Mouse (Mus musculus): Measurements from ENCODE around the gene Parp1. TPM values are rescaled to one million over a fixed set of nuclear protein-coding genes. Genes with fewer than 3 reads are reported as not detected.
A peak's percentile ranks its signal among the peaks of the same experiment; 100 is the strongest.

The Parp1 gene
- total RNA-seq, 2 experiments from 2014 or later = 58.1 to 71.3 TPM

DNA sequence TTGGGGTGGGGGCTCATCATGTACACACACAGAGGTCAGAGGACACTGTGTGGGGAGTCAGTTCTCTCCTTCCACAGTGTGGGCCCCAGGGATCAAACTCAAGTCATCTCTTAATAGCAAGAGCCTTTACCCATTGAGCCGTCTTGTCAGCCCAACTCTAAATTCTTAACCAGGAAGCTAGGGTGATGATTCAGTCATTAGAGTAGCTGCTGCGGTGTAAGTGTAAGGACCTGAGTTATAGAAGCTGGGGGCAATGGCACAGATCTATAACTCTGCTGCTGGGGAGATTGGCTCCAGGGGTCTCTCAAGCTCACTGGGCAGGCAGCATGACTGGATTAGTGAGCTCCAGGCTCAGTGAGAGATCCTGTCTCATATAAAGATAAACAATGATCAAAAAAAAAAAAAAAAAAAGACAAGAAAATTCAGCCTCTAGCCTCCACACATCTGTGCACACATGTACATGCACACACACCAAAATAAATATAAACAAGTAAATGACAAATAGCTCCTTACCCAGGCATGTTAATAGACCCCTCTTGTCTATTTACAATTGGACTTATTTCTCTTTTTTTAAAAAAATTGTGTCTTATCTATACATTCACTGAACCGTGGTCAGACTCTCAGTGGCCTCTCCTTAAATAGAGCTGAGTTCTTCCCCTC lies 25.9 kb upstream of the Parp1 start:
- Histone ChIP-seq H3K4me3 (no peak overlapping the region), H3K27ac (no peak overlapping the region)
- no peak for DNase-seq
- intact Hi-C loops (cut with DNase I) = no loop called here
- TF ChIP-seq CTCF (IDR thresholded peaks at IDR 0.05) = no peak

DNA sequence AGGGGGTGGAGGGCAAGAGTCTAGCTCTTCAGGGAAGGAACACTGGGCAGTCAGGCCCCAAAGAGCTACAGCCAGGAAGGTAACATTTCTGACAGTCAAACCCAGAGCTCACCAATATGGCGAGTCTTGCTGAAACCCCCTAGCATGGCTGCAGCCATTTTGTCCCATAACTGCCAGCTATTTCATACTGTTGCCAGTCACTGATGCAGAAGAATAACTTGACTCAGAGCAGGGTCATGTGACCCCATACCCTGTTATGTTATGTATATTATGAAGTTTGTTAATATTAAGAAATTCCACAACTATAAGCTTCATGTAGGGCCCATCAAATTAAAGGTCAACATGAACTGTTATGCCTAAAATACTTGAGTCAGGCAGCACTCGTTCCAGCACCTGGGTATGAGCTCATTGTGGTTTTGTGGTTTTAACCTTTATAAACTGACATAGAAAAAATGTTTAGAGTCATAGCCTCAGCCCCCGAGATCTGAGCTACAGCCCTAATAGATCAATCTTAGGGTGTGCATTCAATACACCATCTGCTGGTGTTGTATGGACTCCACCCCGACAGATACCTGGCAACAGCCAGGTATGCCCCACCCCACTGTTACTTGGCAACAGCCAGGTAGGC lies 22.7 kb upstream of the Parp1 start:
- no peak for DNase-seq
- intact Hi-C loops (cut with DNase I) = no loop called here
- H3K27ac ChIP-seq = no peak overlapping the region
- H3K4me3 ChIP-seq = no peak overlapping the region
- no peak for TF ChIP-seq CTCF (IDR thresholded peaks at IDR 0.05)

DNA sequence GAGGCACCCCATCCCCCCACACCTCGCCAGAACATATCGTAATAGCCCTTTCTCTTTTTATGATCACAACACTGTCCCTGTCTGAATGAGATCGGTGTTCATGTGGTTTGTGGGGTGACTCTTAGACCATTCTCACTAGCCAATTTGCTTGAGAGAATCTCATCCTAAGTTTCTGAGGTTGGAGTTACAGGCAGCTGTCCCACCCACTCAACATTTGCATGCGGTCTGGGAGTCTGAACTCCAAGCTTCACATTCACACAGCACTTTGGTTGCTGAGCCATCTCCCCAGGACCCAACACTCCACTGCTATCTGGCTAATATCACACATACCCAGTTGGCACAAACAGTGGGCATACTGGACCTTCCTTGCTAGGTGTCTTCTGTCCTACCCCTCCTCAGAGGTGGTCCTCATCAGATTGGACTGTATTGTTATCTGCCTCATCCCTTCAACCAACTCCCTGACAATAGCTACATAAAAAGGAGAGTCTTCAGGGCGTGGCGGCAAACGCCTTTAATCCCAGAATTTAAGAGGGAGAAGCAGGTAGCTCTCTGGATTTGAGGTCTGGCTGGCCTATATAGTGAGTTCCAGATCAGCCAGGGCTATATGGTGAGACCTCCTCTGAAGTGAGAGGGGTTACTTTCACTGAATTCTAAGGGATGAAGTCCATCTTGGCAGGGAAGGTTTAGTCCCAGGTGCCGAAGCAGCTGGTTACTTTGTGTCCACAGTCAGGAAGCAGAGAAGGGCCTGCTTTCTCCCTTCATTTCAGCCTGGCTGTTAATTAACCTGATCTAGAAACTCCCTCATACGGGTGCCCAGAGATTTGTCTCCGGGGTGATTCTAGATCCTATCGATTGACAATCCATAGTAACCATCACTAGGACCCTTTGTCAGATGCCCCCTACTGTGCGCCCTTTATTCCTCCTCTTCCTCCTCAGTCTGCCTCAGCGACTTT lies 21.6 kb upstream of the Parp1 start:
- Histone ChIP-seq H3K27ac (no peak overlapping the region), H3K4me3 (peak overlapping the region; percentile 50)
- intact Hi-C loops (cut with DNase I) = no loop called here

DNA sequence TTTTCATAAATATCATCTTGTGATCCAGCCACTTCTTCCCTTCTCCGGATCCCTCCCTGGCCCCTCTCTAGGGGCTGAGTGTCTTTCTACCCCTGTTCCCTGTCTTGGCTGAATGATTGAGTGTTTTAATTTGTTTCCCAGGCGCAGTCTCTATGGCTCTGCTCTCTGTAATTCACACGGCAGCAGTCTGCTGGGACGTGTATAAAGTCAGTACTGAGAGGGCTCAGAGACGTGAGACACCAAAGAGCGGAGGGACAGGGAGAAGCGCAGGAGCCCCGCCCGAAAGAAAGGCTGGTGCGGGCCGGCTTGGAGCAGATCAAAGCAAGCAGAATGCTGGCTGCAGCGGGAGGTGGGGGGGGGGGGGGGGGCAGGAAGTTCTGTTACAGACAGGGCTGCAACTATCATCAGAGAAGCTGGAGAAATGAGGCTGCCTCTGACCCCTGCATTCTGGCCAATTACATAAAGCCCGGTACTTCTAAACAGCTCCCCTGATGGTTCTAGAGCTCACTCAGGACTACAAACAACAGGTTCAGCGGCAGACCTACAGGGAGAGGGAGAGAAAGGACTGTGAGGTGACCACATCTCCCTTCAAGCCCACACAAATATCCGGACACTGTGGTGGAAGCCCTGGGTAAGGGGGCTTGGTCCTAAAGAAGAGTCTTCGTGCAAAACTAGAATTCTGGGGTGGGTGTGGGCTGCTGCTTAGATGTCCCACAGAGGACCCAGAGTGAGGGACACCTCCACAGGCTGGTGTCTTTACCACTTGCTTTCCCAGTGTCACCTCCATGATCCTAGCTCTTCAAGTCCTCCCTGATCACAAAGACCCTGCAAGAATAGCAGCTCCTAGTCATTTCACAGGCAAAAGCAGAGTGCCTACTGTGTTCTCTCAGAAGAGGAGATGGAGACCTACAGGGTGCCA lies 20.7 kb upstream of the Parp1 start:
- intact Hi-C loops (cut with DNase I) = no loop called here
- peak overlapping the region; percentile 50 for H3K4me3 ChIP-seq

More for the DNA sequence above, 21.6 kb upstream of the Parp1 start:
- no peak for DNase-seq
- no peak for TF ChIP-seq CTCF (IDR thresholded peaks at IDR 0.05)

DNA sequence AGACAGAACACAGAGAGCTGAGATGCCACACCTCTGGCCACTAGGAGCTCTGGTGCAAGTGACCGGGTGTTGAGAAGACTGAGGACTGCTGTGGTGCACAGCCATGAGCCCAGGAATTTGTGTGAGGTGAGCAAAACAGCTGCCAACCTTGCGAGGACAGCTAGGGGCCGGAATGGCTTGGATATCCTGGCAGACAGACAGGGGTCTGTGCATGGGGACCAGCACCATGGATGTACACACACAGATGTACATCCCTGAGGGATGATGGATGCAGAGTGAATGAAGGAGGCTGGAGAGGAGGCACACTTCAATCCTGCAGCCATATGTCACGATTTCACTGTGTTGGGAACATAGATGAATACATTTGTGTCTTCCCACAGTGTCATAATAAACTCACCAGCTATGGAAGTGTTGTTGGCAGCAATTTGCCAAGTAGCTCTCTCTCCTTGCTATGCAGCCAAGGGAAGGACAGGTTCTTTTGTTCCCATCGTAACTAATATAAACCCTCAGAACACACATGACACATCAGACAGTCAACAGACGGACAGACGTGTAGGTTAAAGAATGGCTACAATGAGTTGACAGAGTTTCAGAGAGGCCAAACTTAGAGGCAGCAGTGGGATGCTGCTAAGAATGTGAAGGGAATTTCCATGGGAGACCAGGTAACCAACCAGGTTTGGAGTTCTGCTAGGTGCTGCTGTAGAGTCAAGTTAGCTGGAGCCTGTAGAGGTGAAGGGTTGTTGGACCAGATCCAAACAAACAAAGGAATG lies 19.0 kb upstream of the Parp1 start:
- H3K4me3 ChIP-seq = no peak overlapping the region
- no peak for DNase-seq
- no peak for TF ChIP-seq CTCF (IDR thresholded peaks at IDR 0.05)
- no peak overlapping the region for H3K27ac ChIP-seq
- intact Hi-C loops (cut with DNase I) = loop anchor here (5.0 kb wide), 1 partner anchor 287 kb away; the partner anchor contains the start of gene Psen2

More for the DNA sequence above, 20.7 kb upstream of the Parp1 start:
- DNase-seq = peak; percentile 40
- no peak for TF ChIP-seq CTCF (IDR thresholded peaks at IDR 0.05)
- no peak overlapping the region for H3K27ac ChIP-seq

DNA sequence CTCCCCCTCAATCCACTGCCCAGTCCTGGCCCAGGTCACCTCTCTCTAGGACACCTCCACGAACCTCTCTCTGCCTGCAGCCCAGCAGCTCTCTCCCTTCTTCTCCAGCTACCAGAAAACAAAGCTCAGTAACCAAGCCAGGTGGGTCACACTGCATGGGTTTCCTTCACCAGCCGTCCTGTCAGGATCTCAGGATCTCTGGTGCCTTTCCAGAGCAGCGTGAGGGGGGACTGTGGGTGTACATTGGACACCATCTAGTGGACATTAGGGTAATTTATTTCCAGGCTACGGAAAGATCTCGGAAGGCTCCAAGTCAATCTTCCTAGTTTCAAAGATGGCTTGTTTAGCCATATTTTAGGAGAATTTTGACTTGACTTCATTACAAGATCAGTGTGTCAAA lies 18.0 kb upstream of the Parp1 start:
- TF ChIP-seq CTCF (IDR thresholded peaks at IDR 0.05) = peak; percentile 73
- DNase-seq = peak; percentile 41
- no peak overlapping the region for H3K27ac ChIP-seq
- intact Hi-C loops (cut with DNase I) = loop anchor here (1.0 to 5.0 kb wide), 2 partner anchors 116 to 288 kb away; partner anchors contain the start of gene Psen2
- no peak overlapping the region for H3K4me3 ChIP-seq

DNA sequence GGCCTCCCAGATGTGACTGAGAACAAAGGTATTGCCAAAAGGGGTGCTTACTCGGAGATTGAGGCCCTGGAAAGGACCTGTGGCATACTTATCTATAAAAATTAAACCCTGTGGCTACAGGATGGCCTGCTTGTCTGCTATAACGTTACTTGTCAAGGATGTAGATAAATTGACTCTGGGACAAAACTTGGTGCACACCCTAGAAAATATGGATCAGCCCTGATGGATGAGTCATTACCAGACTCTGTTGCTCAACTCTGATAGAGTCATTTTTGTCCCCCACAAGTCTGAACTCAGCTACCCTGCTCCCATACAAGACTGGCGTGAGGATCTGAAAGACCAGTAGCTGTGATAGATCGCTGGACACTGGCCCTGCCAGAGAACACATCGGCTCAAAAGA lies 11.8 kb upstream of the Parp1 start:
- no peak overlapping the region for H3K4me3 ChIP-seq
- TF ChIP-seq CTCF (IDR thresholded peaks at IDR 0.05) = no peak
- H3K27ac ChIP-seq = no peak overlapping the region
- DNase-seq = no peak
- intact Hi-C loops (cut with DNase I) = no loop called here

DNA sequence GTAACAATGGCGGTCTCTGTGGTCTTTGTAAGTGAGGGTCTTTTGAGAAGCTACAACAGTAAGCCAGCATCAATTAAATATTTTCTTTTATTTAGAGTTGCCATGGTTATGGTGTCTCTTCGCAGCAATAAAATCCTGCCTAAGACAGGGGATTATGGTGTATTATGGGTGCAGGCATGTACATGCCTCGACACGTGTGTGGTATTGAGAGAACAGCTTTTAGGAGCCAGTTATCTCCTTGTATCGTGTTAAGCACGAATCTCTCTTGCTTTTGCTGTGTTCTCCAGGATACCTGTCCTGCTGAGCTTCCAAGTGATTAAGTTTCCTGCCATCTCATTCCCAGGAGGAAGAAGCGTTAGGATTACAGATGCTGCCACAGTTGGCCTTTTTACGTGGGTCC lies 9.3 kb upstream of the Parp1 start:
- H3K4me3 ChIP-seq = no peak overlapping the region
- no peak for TF ChIP-seq CTCF (IDR thresholded peaks at IDR 0.05)
- H3K27ac ChIP-seq = no peak overlapping the region
- no peak for DNase-seq
- intact Hi-C loops (cut with DNase I) = no loop called here

DNA sequence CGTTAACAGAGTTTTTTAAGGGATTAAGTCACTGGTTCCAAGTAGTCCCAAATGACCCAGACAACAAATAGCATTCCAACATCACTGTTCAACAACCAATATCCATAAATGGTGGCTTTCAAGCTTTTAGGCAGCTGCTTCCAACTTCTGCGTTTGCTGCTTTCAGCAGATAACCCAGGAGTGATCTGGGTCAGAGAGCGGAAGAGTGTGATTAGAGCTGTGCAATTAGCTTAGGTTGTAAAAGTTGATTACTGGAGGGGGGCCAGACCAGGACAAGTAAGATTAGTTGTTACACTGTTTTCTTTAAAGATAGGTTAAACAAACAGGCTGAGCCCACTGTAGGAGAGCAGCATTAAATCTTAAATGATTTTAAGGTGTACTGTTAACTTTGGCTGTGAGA lies 7.5 kb upstream of the Parp1 start:
- H3K4me3 ChIP-seq = no peak overlapping the region
- intact Hi-C loops (cut with DNase I) = no loop called here
- no peak for DNase-seq
- no peak for TF ChIP-seq CTCF (IDR thresholded peaks at IDR 0.05)
- H3K27ac ChIP-seq = no peak overlapping the region

DNA sequence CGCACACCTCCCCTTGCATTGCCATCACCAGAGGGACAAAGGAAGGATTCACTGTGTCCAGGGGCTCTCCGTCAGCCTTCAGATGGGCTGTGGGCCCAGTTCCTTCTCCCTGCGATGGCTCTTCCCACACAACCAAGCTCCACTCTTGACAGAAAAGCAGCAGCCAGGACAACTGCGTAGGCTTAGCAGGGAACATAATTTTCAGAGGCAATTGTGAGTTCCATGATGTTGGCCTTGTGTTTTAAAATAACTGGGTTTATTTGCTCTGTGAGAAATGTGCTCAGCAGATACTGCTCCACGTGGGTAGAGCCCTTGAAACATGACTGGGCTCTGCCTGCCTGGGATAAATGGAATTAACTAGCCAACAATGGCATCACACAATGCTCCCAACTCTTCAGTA lies 3.8 kb upstream of the Parp1 start:
- DNase-seq = no peak
- no peak overlapping the region for H3K4me3 ChIP-seq
- no peak overlapping the region for H3K27ac ChIP-seq
- intact Hi-C loops (cut with DNase I) = no loop called here
- no peak for TF ChIP-seq CTCF (IDR thresholded peaks at IDR 0.05)

DNA sequence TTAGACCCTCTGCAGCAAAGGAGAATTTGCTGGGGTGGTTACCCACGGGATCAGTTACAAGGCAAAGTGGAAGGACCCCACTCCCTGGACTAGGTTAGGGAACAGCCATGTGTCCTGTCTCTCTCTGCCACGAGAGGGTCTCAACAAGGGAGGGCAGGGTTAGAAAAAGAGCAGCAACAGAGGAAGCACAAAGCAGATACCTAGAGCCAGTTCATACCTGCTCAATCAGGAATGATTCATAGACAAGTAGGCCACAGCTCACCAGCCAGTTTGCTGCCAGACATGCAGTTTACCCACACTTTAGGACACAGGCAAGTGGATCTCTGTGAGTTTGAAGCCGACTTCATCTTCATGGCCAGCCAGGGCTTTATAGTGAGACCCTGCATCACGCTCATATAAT lies 963 bp upstream of the Parp1 start:
- intact Hi-C loops (cut with DNase I) = loop anchor here (2.0 kb wide), 1 partner anchor 73 kb away; the partner anchor contains the start of gene Lin9
- Histone ChIP-seq H3K4me3 (no peak overlapping the region), H3K27ac (no peak overlapping the region)
- TF ChIP-seq CTCF (IDR thresholded peaks at IDR 0.05) = no peak
- DNase-seq = no peak
